Mouse (Mus musculus) Patski (cell line): ENCODE measurements at regions not wholly inside any gene's neighbourhood (a gene's known extent, or its start where the extent isn't known, plus 50 kb on each side); places are given as distances from the start of the nearest gene placed in this dataset.
"Not testable (repeated sequence)": the region's sequence is repeated elsewhere in the genome, so short reads cannot be mapped to it uniquely, and the experiment has no call there.

Source experiments
- ATAC-seq: fragments of 100-300 bp; one replicate; pipeline ENCODE4 v1.8.0; 2021
- CTCF ChIA-PET: fragments of 350-600 bp; sonication (Branson Sonifier 250); formaldehyde crosslinking; loops from one replicate; lab custom pipeline; 2022; ENCODE audit warnings: inconsistent platforms; lab: Charles Lee
- POLR2A ChIA-PET: fragments of 350-600 bp; sonication (Branson Sonifier 250); formaldehyde crosslinking; loops from one replicate; lab custom pipeline; 2022; ENCODE audit warnings: antibody characterized with exemption, inconsistent platforms; lab: Charles Lee
- DNase-seq: peaks from one replicate; pipeline ENCODE4 v3.0.0-alpha.2; 2011; ENCODE audit warnings: low read depth, low spot score
- H3K27me3 ChIP-seq: fragments of 371-371 bp; one replicate; pipeline ENCODE4 v1.5.1; 2021
- CTCF ChIP-seq: fragments of 100-300 bp; IDR thresholded peaks from one replicate; pipeline ENCODE4 v1.5.1; 2021
- in situ Hi-C: fragments of 300-500 bp; cut with MboI; formaldehyde crosslinking; loops from 3 replicates; pipeline ENCODE4 v1.11.1; 2018; ENCODE audit warnings: low pct_unique_long_range_greater_than_20kb, mixed read lengths

GRCm38 (mm10) chr10:52529661-52530060 lies 112.3 kb downstream of the Nus1 start:
- ATAC-seq, DNase-seq, CTCF ChIA-PET, H3K27me3 ChIP-seq: not testable (repeated sequence)
- in situ Hi-C loops, result loop anchor here (10.0 to 25.0 kb wide), 2 partner anchors 805 to 983 kb away; partner anchors contain the start of gene Pln
- POLR2A ChIA-PET, result interaction anchor here (0.6 kb wide), 1 partner anchor 503 kb away, joined by 4 read pairs; no protein-coding TSS in a partner anchor

DNA sequence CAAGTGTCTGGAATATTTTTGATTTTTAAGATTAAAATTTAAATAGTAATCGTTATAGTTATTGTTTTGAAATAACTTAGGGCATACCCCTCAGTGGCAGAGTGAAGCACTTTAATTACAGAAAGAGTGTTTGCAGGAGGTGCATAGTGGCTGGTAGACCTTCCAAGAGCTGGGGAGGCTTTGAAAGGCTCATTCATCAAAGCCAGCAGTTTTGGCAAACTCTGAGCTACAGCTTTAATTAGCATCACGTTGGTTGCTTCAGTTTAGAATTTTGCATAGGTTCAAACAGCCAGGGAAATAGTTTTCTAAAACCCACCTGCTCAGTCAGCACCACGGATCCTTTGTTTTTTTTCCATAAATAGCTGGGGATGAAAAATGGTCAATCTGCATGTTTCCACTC lies 113.5 kb downstream of the Nus1 start:
- DNase-seq, result no peak
- TF ChIP-seq CTCF, result no peak
- ATAC-seq, result no peak
- H3K27me3 ChIP-seq, result peaks cover 4% of the 10 kb centered on the region
- ChIA-PET CTCF (no interaction called here), POLR2A (interaction anchor here (0.5 kb wide), 1 partner anchor 400 kb away, joined by 4 read pairs; no protein-coding TSS in a partner anchor)
- in situ Hi-C loops, result loop anchor here (10.0 to 25.0 kb wide), 2 partner anchors 804 to 981 kb away; partner anchors contain the start of gene Pln

DNA sequence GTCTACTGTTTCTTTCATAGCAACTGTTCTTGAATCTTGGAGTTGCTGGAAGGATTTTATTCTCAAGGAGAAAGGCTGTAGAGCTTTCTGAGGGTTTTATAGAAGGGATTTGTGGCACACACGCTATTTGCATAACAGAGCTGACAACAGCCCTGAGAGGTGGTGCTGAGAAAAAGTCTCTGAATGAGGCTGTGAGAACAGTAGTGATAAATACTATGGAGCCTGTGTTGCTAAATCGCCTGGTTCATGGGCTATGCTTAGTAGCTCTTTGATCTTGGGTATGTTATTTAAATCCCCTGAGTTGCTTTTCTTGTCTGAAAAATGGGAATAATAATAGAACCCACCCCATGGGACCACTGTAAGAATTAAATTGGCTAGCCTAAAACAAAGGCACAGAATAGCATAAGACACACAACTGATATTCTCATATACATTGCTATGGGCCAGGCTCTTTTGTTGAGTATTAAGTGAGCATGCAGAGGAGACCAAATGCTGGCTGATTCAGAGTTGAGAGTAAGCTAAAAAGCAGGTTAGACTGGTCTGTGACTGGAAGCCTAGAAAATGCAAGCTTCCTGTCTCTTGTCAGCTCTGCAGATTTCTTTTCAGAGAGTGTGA lies 116.0 kb downstream of the Nus1 start:
- ATAC-seq (no peak), DNase-seq (no peak)
- POLR2A ChIA-PET, result no interaction called here
- CTCF ChIA-PET, result interaction anchor here (1.0 kb wide), 1 partner anchor 24 kb away, joined by 3 read pairs; no protein-coding TSS in a partner anchor
- no peak for TF ChIP-seq CTCF
- H3K27me3 ChIP-seq, result peaks cover 4% of the 10 kb centered on the region
- in situ Hi-C loops, result loop anchor here (10.0 to 25.0 kb wide), 2 partner anchors 801 to 979 kb away; partner anchors contain the start of gene Pln

DNA sequence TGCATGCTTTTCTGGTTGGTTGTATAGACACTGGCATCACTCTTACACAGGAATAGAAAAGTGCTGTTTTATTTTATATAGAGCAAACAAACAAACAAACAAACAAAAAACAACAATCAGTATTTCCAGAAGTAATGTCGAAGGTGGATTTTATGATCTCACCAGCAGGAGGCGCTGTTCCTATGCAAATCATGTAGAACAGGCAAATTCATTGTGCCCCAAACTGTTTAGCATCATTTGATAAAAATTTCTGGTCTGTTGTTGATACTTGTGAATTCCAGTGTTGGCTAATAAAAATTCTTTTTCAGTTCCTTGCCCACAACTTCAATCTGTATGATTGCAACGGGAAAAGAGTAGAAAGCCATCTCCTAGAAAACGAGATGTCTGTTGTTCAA lies 116.5 kb downstream of the Nus1 start:
- peak; percentile 15 for DNase-seq
- POLR2A ChIA-PET, result no interaction called here
- no peak for ATAC-seq
- peaks cover 4% of the 10 kb centered on the region for H3K27me3 ChIP-seq
- peak; percentile 78 for TF ChIP-seq CTCF
- CTCF ChIA-PET, result no interaction called here
- in situ Hi-C loops, result loop anchor here (10.0 to 25.0 kb wide), 2 partner anchors 801 to 978 kb away; partner anchors contain the start of gene Pln

- ATAC-seq (no peak), DNase-seq (no peak)
- TF ChIP-seq CTCF, result no peak
- ChIA-PET CTCF (no interaction called here), POLR2A (no interaction called here)
- in situ Hi-C loops, result loop anchor here (25.0 kb wide), 1 partner anchor 967 kb away; no protein-coding TSS in a partner anchor
- H3K27me3 ChIP-seq, result no peaks in the 10 kb centered on the region
Measured at GRCm38 (mm10) chr10:52545566-52545965, 128.2 kb downstream of the Nus1 start.

DNA sequence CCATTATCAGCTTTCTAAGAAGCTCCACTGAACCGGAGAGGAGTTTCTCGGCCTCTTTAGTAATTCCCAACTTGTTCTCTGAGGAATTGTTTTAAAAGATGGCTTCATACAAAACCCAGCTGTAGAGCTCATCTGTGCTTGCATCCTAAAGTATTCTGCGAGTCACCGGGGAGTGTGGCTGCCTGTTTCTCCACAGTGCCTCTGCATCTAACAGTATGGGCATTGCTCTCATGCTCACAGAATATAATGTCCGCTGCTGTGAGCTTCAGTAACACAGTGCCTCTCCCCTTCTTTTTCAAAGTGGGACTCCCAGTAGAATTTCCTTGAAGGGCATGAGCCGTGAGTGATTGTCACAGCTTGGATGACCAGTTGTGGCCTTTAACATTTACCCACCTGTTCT lies 113.0 kb upstream of the Slc35f1 start:
- in situ Hi-C loops, result no loop called here
- H3K27me3 ChIP-seq, result peaks cover 6% of the 10 kb centered on the region
- DNase-seq (no peak), ATAC-seq (no peak)
- ChIA-PET CTCF (no interaction called here), POLR2A (no interaction called here)
- TF ChIP-seq CTCF, result no peak

DNA sequence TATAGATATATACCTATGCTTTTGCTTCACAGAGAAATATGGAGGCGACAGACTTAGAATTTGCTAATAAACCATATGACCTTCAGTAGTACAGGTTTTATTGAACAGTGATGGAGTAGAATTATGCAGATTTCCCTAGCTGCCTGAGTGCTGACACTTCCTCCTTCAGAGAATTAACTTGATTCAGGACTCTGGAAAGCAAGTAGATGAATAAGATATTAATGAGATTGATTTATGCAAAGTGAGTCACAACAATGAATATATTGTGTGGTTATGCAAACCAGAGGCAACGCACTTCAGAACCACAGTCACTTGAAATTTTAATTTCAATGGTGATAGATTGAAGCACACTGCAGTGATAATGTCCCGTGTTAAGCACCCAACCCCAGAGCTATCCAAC lies 112.5 kb upstream of the Slc35f1 start:
- ATAC-seq (no peak), DNase-seq (no peak)
- CTCF ChIA-PET, result no interaction called here
- in situ Hi-C loops, result no loop called here
- H3K27me3 ChIP-seq, result peaks cover 6% of the 10 kb centered on the region
- no peak for TF ChIP-seq CTCF
- POLR2A ChIA-PET, result no interaction called here

DNA sequence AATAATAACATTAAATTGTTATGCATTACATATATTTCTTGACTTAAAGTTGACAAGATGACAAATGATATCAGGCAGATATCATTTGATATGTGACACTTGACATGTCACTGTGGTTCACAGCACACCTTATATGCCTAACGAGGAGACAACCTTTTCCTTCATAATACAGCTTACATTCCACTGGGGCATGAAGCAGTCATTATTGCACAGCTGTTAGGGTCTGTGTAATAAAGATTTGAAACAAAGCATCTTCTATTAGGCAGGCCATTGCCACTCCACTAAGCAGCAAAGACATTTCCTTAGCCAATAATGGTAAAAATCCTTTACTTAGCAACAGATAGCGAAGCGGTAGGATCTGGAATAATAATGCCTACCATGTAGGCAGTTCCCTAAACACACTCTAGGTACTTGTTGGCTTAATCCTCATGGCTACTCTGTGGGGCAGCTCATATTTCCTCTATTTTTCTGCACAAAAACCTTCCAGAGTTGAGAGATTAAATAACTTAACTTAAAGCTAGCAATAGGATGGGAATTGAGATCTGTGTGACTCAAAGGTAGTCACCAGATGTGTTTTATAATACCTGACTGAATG lies 112.0 kb upstream of the Slc35f1 start:
- peaks cover 6% of the 10 kb centered on the region for H3K27me3 ChIP-seq
- TF ChIP-seq CTCF, result no peak
- DNase-seq (no peak), ATAC-seq (no peak)
- in situ Hi-C loops, result no loop called here
- POLR2A ChIA-PET, result no interaction called here
- CTCF ChIA-PET, result interaction anchor here (1.6 kb wide), 1 partner anchor 18 kb away, joined by 4 read pairs; no protein-coding TSS in a partner anchor

DNA sequence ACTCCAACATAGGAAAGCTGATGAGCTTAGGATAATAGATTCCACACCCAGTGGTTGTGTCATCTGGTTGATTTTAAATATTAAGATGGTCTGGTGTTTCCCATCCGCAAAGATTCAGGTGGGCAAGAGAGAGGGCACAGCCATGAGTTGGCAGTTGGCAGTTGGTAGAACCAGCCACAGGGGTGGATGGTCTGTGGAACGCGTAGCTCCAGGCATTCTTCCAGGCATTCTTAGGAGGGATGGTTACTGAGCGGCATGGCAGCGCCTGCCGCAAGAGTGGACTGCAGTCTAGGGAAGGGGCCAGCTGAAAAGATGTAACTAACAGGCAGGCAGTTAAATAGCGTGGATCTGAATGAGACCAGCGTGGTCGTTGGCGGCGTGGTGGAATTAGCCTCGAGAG lies 96.6 kb upstream of the Slc35f1 start:
- ChIA-PET POLR2A (no interaction called here), CTCF (no interaction called here)
- DNase-seq (no peak), ATAC-seq (no peak)
- TF ChIP-seq CTCF, result no peak
- in situ Hi-C loops, result no loop called here
- H3K27me3 ChIP-seq, result peaks cover 1% of the 10 kb centered on the region
